Mouse (Mus musculus) G1E (cell line): ENCODE measurements at regions not wholly inside any gene's neighbourhood (a gene's known extent, or its start where the extent isn't known, plus 50 kb on each side); places are given as distances from the start of the nearest gene placed in this dataset.

ENCODE experiments used
- CTCF ChIP-seq: IDR thresholded peaks from 2 replicates; pipeline ENCODE4 v1.5.1; 2012; ENCODE audit warnings: low read depth, low read length, inconsistent platforms, mixed read lengths
- GATA1 ChIP-seq: IDR thresholded peaks from 2 replicates; pipeline ENCODE4 v1.6.1; 2012; ENCODE audit warnings: borderline replicate concordance, low read length, inconsistent platforms, mixed read lengths
- TAL1 ChIP-seq: conservative IDR thresholded peaks from 2 replicates; pipeline ENCODE4 v1.6.1; 2012; ENCODE audit warnings: low read depth, low read length, inconsistent platforms, mixed read lengths

DNA sequence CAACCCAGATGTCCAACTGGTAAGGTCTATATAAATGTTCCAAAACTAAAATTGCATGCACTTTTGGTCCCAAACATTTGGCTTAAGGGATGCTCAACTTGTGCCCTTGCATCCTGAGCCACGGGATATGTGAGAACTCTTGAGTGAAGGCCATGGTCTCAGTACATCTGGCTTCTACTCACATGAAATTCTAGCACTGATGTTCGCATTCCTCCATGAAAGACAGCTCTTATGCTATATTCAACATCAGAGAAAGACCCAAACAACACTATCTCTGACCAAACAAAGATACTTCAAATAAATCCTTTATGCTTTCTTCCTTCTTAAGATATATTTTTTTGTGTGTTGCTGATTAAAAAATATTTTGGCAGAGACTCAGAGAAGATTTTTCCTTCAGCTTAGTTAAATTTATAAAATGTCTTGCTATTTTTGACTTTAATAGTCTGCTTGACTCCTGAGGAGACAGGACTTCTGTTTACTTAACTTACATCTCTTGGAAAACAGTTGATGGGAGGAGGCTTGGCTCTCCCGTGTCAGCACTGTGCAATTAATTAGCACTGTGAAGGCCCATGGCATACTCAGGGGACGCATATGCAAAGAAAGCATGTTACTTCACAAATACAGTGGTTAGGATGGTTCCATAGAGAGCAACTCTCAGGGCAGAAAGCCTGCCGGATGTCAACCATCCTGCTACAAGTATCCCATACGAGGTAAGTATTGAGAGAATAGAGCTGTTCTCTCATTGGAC, 230.9 kb downstream of the Gm19410 start:
- no peak for TF ChIP-seq CTCF
- no peak for TF ChIP-seq GATA1
- TF ChIP-seq TAL1, result no peak
